Mouse (Mus musculus) colon, adult 2 months (tissue): ENCODE results near the gene AL731706.2. TPM values are rescaled to one million over a fixed set of nuclear protein-coding genes. Genes with fewer than 3 reads are reported as not detected.

ENCODE experiments used
- polyA plus RNA-seq: library from polyadenylated mRNA; depleted of rRNA; stranded (reverse); fragments of >200 nt; gene quantifications from 2 replicates; pipeline ENCODE4 v1.2.3, GENCODE M21; 2012; rRNA removed

AL731706.2 gene
- polyA plus RNA-seq = not detected in 2 replicates

DNA sequence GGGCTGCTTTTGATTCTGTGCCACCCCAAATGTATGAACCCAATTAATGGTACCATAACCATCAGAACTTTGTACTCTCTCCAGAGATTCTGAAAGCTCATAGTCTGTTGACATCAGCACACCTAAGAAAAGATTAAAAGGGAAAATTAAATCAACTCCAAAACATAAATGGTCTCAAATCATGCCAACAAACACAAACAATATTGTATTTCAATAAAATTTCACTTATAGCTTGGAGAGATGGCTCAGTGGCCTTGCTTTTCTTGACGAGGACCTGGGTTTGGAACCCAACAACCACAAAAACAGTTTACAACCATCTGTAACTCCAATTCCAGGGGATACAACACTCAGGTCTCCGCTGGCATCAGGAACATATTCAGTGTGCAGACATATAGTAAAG is at the start of gene AL731706.2:
Gene AL731706.2, minus strand, starts transcription at position 101 of the 400 bp plus-strand sequence.

DNA sequence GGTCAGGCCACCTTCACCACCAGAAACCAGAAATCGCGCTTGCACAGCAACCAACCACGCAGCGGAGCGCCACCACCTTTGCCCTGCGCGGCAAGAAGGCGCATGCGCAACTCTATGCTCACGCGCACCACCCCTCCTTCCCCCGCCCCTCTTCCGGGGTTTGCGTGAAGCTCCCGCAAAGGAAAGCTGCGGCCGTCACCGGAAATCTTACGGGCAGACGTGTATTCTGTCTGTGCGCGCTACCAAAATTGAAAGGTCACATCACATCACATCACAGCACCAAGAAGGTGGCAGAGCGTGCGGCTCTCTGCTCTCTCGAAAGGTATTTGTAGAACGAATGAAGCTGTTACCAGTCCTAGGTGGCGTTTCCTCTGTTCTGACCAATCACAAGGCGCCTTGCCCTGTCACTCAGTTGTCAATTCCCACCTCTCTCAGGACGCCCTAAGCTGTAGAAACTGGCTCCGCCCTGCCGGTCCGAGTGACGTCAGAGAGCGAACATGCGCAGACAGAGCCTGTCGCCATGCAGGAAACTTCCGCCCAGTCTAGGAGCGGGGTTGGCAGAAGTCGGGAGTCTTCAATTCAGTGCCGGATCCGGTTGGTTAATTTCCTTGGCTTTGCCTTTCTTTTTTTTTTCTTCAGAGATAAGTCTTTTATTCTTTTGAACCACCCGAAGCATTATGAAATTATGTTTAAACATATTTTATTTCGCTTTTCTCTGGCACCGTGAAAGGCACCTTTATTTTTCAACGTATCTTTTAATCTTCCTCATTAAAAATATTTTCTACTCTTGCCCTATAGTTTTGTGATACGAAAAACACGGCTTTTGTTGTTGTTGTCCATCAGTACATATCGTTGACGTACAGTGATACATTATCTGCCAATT is 5.8 kb upstream of the AL731706.2 start, which contains the start of the genes Slx4ip, AL731706.1 and Mkks:
Gene Slx4ip, plus strand, starts transcription at position 151 of the 883 bp plus-strand sequence.
Gene AL731706.1, minus strand, starts transcription at position 322 of the 883 bp plus-strand sequence.
Gene Mkks, minus strand, starts transcription at position 322 of the 883 bp plus-strand sequence.

Other genes starting within 250 kb of the AL731706.2 start
- 4.7 and 5.6 TPM in 2 replicates for gene Snap25, start 172.2 kb downstream of the AL731706.2 start, polyA plus RNA-seq
- 0.35 and 0.56 TPM in 2 replicates for gene Slx4ip, start 5.5 kb upstream of the AL731706.2 start, polyA plus RNA-seq
- 4.4 TPM in 1 of 2 replicates, not detected in the other for gene AL731706.1, start 5.7 kb upstream of the AL731706.2 start, polyA plus RNA-seq
- gene Mkks, start 5.7 kb upstream of the AL731706.2 start, polyA plus RNA-seq = 4.9 and 5.4 TPM in 2 replicates
- 3.4 and 5.4 TPM in 2 replicates for gene Jag1, start 231.0 kb upstream of the AL731706.2 start, polyA plus RNA-seq